Mouse (Mus musculus) cortical plate, adult 2 months (tissue): ENCODE results near the gene Spire2.

Experiments used
- CTCF ChIP-seq: fragments of 200-500 bp; IDR thresholded peaks from 2 replicates; pipeline ENCODE4 v1.5.1; 2011; ENCODE audit warnings: mild to moderate bottlenecking, control low read depth, low read length; ENCODE audit not compliant: insufficient read depth; ENCODE audit errors: extremely low read depth
- POLR2A ChIP-seq: fragments of 200-500 bp; IDR thresholded peaks from 2 replicates; pipeline ENCODE4 v1.6.1; 2011; ENCODE audit warnings: mild to moderate bottlenecking, low read length, control low read depth; ENCODE audit not compliant: insufficient read depth; ENCODE audit errors: extremely low read depth

DNA sequence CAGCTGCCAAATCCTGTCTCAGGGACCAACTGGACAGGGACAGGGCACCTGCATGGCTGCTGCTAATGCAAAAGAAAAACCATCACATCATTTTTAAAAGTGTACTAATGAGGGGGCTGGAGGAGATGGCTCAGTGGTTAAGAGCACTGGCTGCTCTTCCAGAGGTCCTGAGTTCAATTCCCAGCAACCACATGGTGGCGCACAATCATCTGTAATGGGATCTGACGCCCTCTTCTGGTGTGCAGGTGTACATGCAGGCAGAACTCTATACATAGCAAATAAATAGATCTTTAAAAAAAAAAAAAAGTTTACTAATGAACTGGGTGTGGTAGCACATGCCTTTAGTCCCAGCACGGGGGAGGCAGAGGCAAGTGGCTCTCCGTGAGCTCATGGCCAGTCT lies 23.8 kb upstream of the Spire2 start:
- no peak for TF ChIP-seq POLR2A
- TF ChIP-seq CTCF = no peak
